Mouse (Mus musculus) neural tube, embryonic 13.5 days (tissue): ENCODE measurements around the gene Zfp652. TPM values are rescaled to one million over a fixed set of nuclear protein-coding genes. Genes with fewer than 3 reads are reported as not detected.

ENCODE experiments used
- ATAC-seq: fragments of 200-750 bp; cut with Nextera tagmentation; 2 replicates; pipeline ENCODE4 v1.8.0; 2017; ENCODE audit warnings: low read depth, mild to moderate bottlenecking, moderate TSS enrichment, moderate library complexity
- H3K27ac ChIP-seq: fragments of 300-500 bp; sonication (generic); replicated peaks from 2 replicates; pipeline ENCODE4 v1.5.1; 2015; ENCODE audit warnings: moderate library complexity, mild to moderate bottlenecking, inconsistent platforms
- H3K27me3 ChIP-seq: fragments of 300-500 bp; sonication (generic); 2 replicates; pipeline ENCODE4 v1.6.1; 2015; ENCODE audit warnings: mild to moderate bottlenecking, inconsistent platforms
- H3K36me3 ChIP-seq: fragments of 300-500 bp; sonication (generic); 2 replicates; pipeline ENCODE4 v1.6.1; 2015; ENCODE audit warnings: mild to moderate bottlenecking, inconsistent platforms
- H3K4me1 ChIP-seq: fragments of 300-500 bp; sonication (generic); replicated peaks from 2 replicates; pipeline ENCODE4 v1.6.1; 2015; ENCODE audit warnings: inconsistent platforms
- H3K4me2 ChIP-seq: fragments of 300-500 bp; sonication (generic); 2 replicates; pipeline ENCODE4 v1.6.1; 2015; ENCODE audit warnings: inconsistent platforms, mild to moderate bottlenecking, moderate library complexity
- H3K4me3 ChIP-seq: fragments of 300-500 bp; sonication (generic); 2 replicates; pipeline ENCODE4 v1.5.1; 2015; ENCODE audit warnings: mild to moderate bottlenecking, inconsistent platforms
- H3K9ac ChIP-seq: fragments of 300-500 bp; sonication (generic); 2 replicates; pipeline ENCODE4 v1.6.1; 2015; ENCODE audit warnings: moderate library complexity, mild to moderate bottlenecking, inconsistent platforms
- H3K9me3 ChIP-seq: fragments of 300-500 bp; sonication (generic); 2 replicates; pipeline ENCODE4 v1.6.1; 2016; ENCODE audit warnings: inconsistent platforms
- WGBS: fragments of 180-500 bp; shearing (Covaris S2); methylation state at CpG from one replicate; pipeline ENCODE4 v1.1.7; 2015; 5-methylcytosine and 5-hydroxymethylcytosine counted together
- polyA plus RNA-seq: library from polyadenylated mRNA; unstranded; fragments of >200 nt; fragmentation: Nextera tagmentation; extraction: Ambion mirVana; gene quantifications from 2 replicates; pipeline ENCODE4 v1.2.1, GENCODE M21; 2015

The Zfp652 gene
- polyA plus RNA-seq, 1 experiment from 2014 or later = 30.1 TPM

DNA sequence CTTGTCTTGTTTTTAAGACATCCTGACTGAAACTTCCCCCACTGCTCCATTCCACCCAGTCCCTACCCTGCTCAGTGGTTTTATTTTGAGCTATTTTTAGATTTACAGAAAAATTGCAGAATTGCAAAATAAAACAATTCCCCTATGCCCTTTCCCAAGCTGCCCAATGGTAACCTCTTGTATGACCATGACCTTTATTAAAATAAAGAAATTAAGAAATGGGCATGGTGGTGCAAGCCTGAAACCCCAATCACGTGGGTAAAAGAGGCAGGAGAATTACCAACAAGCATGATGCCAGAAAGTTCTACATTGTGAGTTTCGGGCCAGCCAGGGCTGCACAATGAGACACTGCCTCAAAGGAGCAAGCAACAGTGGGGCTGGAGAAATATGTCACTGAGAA is 138.4 kb downstream of the Zfp652 start:
- H3K4me3 ChIP-seq = no peak overlapping the region
- H3K4me1 ChIP-seq = no peaks in the 10 kb centered on the region
- H3K36me3 ChIP-seq = no peaks in the 10 kb centered on the region
- no peak for ATAC-seq
- H3K9ac ChIP-seq = no peak overlapping the region
- no peaks in the 10 kb centered on the region for H3K27me3 ChIP-seq
- H3K9me3 ChIP-seq = no peaks in the 10 kb centered on the region
- no peak overlapping the region for H3K27ac ChIP-seq
- WGBS = 85% methylated on average over 2 of the region's 2 CpGs
- H3K4me2 ChIP-seq = no peak overlapping the region

GRCm38 (mm10) chr11:95853684-95854083 is 141.2 kb downstream of the Zfp652 start:
- H3K4me2 ChIP-seq = no peak overlapping the region
- no peaks in the 10 kb centered on the region for H3K9me3 ChIP-seq
- no peak overlapping the region for H3K4me3 ChIP-seq
- H3K36me3 ChIP-seq = no peaks in the 10 kb centered on the region
- no peak overlapping the region for H3K9ac ChIP-seq
- H3K4me1 ChIP-seq = peaks cover 10% of the 10 kb centered on the region
- no peaks in the 10 kb centered on the region for H3K27me3 ChIP-seq
- WGBS = 60% methylated on average over 5 of the region's 5 CpGs
- ATAC-seq = no peak
- H3K27ac ChIP-seq = no peak overlapping the region

GRCm38 (mm10) chr11:95857306-95857705 is 144.8 kb downstream of the Zfp652 start:
- 85% methylated on average over 4 of the region's 4 CpGs for WGBS
- H3K27ac ChIP-seq = peak overlapping the region; percentile 93; the same call in 1 of the 2 replicates
- ATAC-seq = no peak
- peak overlapping the region; percentile 76 for H3K4me3 ChIP-seq
- no peaks in the 10 kb centered on the region for H3K27me3 ChIP-seq
- H3K9ac ChIP-seq = 0 out of 2 replicates have a peak overlapping the region, but pooled peaks have one; percentile 2
- peak overlapping the region; percentile 75 for H3K4me2 ChIP-seq
- peaks cover 20% of the 10 kb centered on the region for H3K4me1 ChIP-seq
- H3K9me3 ChIP-seq = no peaks in the 10 kb centered on the region
- no peaks in the 10 kb centered on the region for H3K36me3 ChIP-seq

GRCm38 (mm10) chr11:95857716-95858527 is 145.4 kb downstream of the Zfp652 start:
- Histone ChIP-seq H3K4me1 (peaks cover 20% of the 10 kb centered on the region), H3K9me3 (no peaks in the 10 kb centered on the region), H3K4me3 (peak overlapping the region; percentile 76), H3K4me2 (peak overlapping the region; percentile 75), H3K9ac (peak overlapping the region; percentile 67), H3K27ac (peak overlapping the region; percentile 93), H3K27me3 (no peaks in the 10 kb centered on the region), H3K36me3 (no peaks in the 10 kb centered on the region)
- ATAC-seq = peak; percentile 34; the same call in 1 of the 2 replicates
- 16% methylated on average over 21 of the region's 21 CpGs for WGBS

GRCm38 (mm10) chr11:95858528-95859467 is 146.3 kb downstream of the Zfp652 start:
- peak; percentile 99 for ATAC-seq
- H3K27ac ChIP-seq = peak overlapping the region; percentile 93
- peak overlapping the region; percentile 67 for H3K9ac ChIP-seq
- H3K4me3 ChIP-seq = peak overlapping the region; percentile 76
- peak overlapping the region; percentile 75 for H3K4me2 ChIP-seq
- under 1% methylated on average over 58 of the region's 58 CpGs for whole genome bisulfite sequencing
- H3K4me1 ChIP-seq = peaks cover 20% of the 10 kb centered on the region
- H3K36me3 ChIP-seq = no peaks in the 10 kb centered on the region
- no peaks in the 10 kb centered on the region for H3K9me3 ChIP-seq
- no peaks in the 10 kb centered on the region for H3K27me3 ChIP-seq

DNA sequence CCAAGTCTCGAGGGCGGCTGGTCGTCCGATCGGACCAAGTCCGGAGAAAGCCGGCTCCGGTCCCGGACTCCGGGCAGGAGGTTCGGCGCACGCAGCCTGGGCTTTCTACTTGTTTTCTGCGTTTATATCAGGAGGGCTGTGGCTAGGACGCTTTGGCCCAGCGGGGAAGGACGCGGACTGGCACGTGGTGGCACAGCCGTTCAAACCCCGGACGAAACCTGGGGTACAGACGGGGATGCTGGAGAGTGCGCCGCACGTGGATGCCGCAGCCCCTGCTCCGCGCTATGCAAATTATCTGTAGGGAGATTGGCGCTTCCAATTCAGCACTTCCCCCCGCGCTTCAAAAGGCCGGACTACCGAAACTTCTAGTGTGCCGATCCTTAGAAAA is 147.0 kb downstream of the Zfp652 start:
- peak overlapping the region; percentile 93 for H3K27ac ChIP-seq
- no peaks in the 10 kb centered on the region for H3K9me3 ChIP-seq
- no peaks in the 10 kb centered on the region for H3K36me3 ChIP-seq
- H3K4me1 ChIP-seq = peaks cover 20% of the 10 kb centered on the region
- ATAC-seq = peak; percentile 75
- H3K4me3 ChIP-seq = peak overlapping the region; percentile 76
- no peaks in the 10 kb centered on the region for H3K27me3 ChIP-seq
- WGBS = under 1% methylated on average over 35 of the region's 35 CpGs
- H3K4me2 ChIP-seq = peak overlapping the region; percentile 75
- peak overlapping the region; percentile 67 for H3K9ac ChIP-seq

- Histone ChIP-seq H3K4me3 (peak overlapping the region; percentile 76), H3K27ac (no peak overlapping the region; the same call in 1 of the 2 replicates), H3K27me3 (no peaks in the 10 kb centered on the region), H3K9ac (peak overlapping the region; percentile 67), H3K4me2 (peak overlapping the region; percentile 75), H3K9me3 (no peaks in the 10 kb centered on the region), H3K36me3 (no peaks in the 10 kb centered on the region), H3K4me1 (peaks cover 20% of the 10 kb centered on the region)
- WGBS = 21% methylated on average over 3 of the region's 3 CpGs
- ATAC-seq = no peak
Observed at GRCm38 (mm10) chr11:95860071-95860490, 147.6 kb downstream of the Zfp652 start.

GRCm38 (mm10) chr11:95861397-95861796 is 148.9 kb downstream of the Zfp652 start:
- H3K4me2 ChIP-seq = no peak overlapping the region
- 93% methylated on average over 8 of the region's 8 CpGs for WGBS

GRCm38 (mm10) chr11:95869442-95869841 is 157.0 kb downstream of the Zfp652 start:
- ATAC-seq = no peak

More at GRCm38 (mm10) chr11:95861397-95861796, 148.9 kb downstream of the Zfp652 start:
- H3K4me1 ChIP-seq = peaks cover 20% of the 10 kb centered on the region
- no peak overlapping the region for H3K9ac ChIP-seq
- no peaks in the 10 kb centered on the region for H3K27me3 ChIP-seq
- H3K36me3 ChIP-seq = no peaks in the 10 kb centered on the region
- no peak overlapping the region for H3K4me3 ChIP-seq
- ATAC-seq = no peak
- H3K9me3 ChIP-seq = no peaks in the 10 kb centered on the region
- H3K27ac ChIP-seq = no peak overlapping the region

GRCm38 (mm10) chr11:95869918-95870470 is 157.5 kb downstream of the Zfp652 start:
- no peak overlapping the region for H3K4me3 ChIP-seq
- no peaks in the 10 kb centered on the region for H3K9me3 ChIP-seq
- H3K4me2 ChIP-seq = no peak overlapping the region
- H3K4me1 ChIP-seq = no peaks in the 10 kb centered on the region
- no peak for ATAC-seq
- H3K27ac ChIP-seq = no peak overlapping the region
- 76% methylated on average over 6 of the region's 6 CpGs for WGBS
- no peaks in the 10 kb centered on the region for H3K36me3 ChIP-seq
- H3K27me3 ChIP-seq = no peaks in the 10 kb centered on the region
- H3K9ac ChIP-seq = no peak overlapping the region

More at GRCm38 (mm10) chr11:95869442-95869841, 157.0 kb downstream of the Zfp652 start:
- 77% methylated on average over 4 of the region's 4 CpGs for WGBS
- Histone ChIP-seq H3K9ac (no peak overlapping the region), H3K4me3 (no peak overlapping the region), H3K36me3 (no peaks in the 10 kb centered on the region), H3K4me2 (no peak overlapping the region), H3K9me3 (no peaks in the 10 kb centered on the region), H3K27me3 (no peaks in the 10 kb centered on the region), H3K27ac (no peak overlapping the region), H3K4me1 (no peaks in the 10 kb centered on the region)

- Histone ChIP-seq H3K9ac (no peak overlapping the region), H3K4me3 (peak overlapping the region; percentile 9; the same call in 1 of the 2 replicates)
- 31% methylated on average over 9 of the region's 9 CpGs for WGBS
Observed at GRCm38 (mm10) chr11:95875804-95876203, 163.3 kb downstream of the Zfp652 start.

More at GRCm38 (mm10) chr11:95875804-95876203, 163.3 kb downstream of the Zfp652 start:
- Histone ChIP-seq H3K27me3 (no peaks in the 10 kb centered on the region), H3K9me3 (no peaks in the 10 kb centered on the region), H3K4me2 (peak overlapping the region; percentile 30), H3K4me1 (no peaks in the 10 kb centered on the region), H3K36me3 (no peaks in the 10 kb centered on the region), H3K27ac (no peak overlapping the region)
- no peak for ATAC-seq
